Mouse (Mus musculus) thymus, adult 18-20 months (tissue): ENCODE data around the gene Mllt3.

Experiments
- DNase-seq, 2 experiments: peaks; one replicate each; pipeline ENCODE4 v3.0.0; 2022; ENCODE audit warnings: mixed read lengths in 2 of 2

Mllt3 gene

DNA sequence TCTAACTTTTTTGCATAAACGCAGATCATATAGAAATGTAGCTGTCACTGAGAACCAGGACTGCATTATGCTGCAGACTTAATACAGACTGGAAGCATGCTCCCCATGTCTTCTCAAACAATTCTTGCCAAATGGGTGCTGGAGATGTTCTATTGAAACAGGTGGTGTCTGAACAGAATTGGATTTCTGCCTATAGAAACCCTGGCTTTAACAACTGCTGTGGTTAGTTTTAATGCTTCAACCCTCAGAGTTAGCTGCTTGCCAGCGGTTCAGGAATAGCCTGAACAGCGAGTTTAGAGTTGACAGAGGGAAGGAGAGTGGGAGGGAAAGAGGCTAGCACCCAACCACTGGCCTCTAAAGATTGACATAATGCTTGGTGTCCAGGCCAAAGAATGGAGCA lies 166.6 kb downstream of the Mllt3 start:
- DNase-seq: no peak

DNA sequence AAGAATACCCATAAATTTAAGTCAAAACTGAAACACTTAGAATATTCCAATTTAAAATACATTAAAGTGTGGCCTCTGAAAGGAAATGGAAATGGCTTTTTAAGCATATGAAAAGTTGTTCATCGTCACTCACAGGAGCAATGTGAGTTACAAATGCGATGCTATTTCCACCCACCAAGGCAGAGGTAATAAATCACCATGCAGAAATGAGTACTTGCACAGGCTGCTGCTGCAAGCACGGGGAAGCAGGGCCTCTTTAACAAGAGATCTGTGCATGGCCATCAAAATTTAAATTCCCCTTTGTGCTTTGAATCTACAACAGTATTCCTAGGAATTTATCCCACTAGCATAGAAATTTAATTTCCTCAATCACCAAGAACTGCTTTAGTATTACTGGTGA lies 167.3 kb downstream of the Mllt3 start:
- DNase-seq: no peak

DNA sequence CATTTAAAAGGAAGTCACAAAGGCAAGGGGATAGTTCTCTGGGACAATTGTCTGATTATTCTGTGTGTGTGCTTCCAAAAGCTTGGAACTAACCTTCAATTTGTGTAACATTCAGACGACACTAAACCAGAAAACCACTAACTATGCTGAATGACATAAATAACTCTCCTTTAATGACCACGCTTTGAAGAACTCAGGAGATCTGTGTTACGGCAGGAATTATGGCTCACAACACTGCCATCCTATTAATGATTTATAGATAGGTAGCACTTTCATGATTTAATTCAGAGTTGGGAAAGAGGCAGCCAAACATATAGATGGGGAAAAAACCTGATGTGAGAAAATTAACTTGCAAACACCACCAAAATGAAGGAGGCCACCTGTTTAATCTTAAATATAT lies 168.1 kb downstream of the Mllt3 start:
- DNase-seq: no peak

DNA sequence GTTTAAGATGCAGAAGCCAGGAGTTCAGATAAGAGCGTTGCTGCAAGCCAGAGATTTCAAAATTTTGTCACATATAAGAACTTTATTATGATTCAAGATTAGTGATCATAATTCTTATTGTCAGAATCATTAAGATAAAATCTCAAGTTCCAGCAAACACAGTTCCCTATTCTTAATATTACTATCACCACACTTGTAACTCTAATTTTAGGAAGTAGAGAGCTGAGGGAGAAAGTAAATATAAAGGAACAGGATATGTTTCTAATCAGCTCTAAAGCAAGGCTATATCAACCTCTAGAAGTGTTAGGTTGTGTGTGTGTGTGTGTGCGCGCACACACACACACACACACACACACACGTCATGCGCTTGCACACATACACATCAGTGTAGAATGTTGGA lies 170.0 kb downstream of the Mllt3 start:
- DNase-seq: no peak

DNA sequence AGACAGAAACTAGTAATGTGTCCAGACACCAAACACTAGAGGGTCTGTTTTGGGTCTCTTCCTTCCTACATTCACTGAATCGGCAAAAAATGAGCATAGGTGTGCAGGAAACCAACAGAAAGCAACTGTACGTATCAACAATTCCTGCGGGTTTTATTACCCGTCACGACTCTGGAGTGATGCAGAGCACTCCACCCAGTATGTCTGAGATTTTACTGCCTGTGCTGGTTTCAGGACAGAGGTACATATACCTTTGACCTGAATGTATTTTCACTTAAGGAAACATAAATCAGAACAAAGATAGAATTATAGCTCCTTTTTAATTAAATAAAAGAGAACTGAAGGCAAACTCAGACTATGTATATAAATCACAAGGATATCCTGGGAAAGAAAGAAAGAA lies 172.4 kb downstream of the Mllt3 start:
- no peak for DNase-seq

DNA sequence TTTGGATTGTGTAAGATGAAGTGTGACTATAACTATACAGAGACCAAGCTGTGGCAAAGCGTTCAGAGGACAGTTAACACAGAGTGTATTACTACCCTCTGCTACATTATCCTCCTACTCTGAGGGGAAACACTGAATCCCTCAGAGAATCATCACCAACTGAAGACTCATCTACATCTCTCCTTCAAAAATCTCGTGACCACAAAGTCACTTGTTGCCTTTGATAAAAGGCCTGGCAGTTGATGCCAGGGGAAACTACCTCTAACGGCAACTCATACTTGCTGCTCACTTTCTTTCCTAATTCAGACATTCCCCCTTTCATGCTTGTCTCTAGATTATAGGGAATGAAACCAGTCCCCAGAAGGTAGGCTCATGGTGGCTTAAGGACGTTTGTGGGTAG lies 174.0 kb downstream of the Mllt3 start:
- DNase-seq: no peak

DNA sequence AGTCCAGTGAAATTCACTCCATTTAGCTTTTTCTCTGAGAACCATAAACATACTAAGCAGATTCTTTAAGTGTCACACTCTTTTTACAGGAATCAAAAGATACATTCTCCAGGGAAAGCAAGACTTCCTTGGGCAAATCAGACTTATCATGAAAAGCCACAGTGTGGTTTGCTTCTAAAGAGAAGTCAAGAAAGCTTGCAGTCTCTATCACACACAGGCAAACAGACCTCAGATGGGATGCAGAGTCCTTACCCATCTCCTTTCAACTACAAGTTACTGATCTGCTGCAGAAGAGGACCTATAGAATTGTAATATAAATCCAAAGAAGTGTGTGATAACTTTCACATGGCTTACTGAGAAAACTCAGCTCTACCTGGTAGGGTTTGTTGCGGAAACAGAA lies 175.2 kb downstream of the Mllt3 start:
- DNase-seq: no peak

DNA sequence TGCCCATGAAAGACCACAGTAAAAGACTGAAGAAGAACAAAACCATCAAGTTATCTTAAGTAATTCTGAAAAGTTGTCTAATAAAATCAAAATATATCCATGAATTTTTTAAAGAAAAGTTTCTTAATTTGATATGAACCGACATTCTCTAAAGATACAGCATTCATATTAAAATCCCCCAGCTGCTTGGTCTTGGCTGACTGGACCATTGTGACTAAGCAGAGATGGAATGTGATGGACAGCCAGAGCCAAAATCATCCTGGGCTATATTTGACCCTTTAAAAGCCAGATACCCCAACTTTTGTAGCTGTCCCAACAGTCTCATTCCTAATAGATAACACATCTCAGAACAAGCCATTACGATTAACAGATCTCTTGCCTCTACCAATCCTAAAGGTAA lies 180.7 kb downstream of the Mllt3 start:
- no peak for DNase-seq

DNA sequence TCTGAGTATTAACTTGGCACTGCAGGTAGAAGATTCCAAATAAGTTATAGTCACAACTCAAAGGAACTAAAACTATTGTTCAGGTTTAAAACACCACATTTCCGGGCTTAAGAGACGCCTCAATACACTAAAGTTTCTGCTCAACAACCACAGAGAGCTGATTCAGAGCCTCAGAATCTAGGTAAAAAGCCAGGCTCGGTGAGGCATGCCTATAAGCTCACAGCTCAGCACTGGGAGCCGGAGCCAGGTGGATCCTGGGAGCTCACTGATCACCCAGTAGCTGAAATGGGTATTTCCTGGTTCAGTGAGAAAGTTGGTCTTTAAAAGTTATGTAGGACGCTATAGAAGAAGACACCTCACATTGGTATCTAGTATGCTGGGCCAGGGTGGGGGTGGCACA lies 183.1 kb downstream of the Mllt3 start:
- no peak for DNase-seq

DNA sequence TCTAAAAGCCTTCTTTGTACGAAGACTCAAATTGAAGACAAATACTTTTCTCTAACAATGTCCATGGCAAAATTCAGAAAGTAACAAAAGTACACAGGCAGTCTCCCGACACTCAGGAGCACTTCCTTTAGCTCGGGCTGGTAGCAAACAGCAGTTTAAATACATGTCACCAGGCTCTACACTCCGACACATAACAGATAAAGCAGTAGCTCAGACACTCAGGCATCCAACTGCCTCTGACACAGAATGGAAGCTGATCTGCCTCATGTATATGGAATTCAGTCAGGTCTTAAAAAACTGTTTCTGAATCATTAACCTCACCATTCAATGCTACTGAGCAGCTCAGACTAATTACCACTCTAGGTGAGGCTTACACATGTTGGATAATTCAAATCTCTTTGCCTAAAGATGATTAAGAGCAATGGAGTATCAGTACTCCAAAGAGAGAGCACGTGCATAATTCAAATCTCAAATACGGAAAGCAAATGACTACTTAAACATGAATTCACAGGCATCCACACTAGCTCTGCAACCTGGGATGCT lies 188.4 kb downstream of the Mllt3 start:
- DNase-seq: no peak

DNA sequence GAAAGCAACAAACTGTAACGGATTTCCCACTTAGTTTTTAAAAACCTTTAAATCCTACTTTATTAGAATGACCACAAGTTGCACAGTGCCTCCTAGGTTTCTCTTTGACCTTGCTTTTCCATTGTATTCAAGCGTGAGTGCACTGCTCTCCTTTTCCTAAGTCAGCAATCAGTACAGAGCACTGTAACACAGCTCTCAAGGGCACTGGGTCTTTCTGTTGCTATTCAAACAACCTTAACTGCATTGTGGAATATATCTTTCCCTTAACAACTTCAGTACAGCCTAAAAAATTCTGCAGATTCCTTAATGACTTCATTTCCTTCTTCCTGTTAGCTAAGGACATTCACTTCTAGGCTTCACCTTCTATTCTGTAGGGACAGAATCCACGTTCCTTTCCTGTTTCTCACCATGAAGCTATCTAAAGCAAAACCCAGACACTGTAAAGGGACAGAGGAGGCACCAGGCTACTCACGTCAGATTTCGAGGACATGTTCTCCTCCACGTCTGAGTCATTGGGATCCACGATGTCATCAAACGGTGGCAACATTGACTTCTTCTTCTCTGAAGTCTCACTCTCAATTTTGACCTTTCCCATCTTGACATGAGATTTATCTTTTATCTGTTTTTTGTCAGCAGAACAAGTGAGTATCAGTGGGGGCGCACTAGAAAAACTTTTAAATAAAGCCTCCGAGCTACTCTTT lies 192.8 kb downstream of the Mllt3 start:
- DNase-seq: no peak

DNA sequence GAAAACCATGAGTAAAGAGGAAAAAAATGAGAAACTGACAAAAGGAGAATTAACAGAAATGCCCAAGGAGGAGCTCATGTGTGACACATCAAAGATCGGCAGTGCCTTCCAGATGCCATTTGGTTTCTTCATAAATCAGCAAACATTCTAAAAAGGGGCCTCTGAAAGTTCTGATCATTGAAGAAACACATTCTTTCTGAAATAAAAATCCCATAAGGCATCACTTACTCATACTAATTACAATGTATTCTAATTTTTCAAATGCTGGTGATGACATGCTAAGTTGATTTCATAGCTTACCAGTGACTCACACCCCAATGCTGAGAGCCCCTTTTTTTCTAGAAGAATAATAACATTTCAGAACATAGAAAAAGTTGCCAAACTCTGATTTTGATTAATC lies 194.4 kb downstream of the Mllt3 start:
- no peak for DNase-seq

DNA sequence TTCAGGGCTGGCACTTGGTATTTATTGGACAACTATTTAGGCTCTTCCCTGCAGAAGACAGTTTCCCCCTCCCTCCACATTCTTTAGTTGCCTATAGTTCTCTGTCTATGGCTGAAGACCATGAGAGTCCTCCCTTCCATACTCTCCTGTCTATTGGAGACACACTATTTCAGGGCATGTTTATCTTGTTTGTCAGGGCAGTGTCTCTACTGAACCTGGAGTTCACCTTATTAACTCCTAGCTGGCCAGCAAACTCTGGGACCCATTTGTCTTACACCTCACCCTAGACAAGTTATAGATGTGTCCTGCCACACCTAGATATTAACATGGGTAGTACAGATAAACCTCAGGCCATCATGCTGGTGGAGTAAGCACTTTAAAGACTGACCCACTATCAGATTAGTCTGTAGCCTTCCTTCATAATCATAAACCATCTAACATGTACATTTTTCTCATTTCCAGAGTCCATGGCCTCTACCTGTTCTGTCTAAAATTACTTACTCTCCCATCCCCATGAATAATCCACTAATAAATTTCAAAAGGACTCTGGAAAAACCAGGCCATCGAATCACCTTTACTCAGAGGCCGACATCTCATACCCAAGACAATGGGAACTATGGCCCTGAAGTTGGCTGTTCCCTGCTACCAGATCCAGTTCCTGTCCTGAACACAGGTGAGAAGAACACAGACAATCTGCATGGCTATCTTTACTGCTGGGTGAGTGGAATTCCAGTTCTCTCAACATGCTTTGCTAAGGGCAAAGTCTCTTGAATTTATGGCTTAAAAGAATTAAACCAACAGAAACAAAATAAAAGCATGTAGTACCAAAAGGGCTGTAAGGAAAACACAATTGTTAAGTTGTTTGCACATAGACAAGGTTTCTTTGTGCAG lies 195.4 kb downstream of the Mllt3 start:
- DNase-seq: no peak

DNA sequence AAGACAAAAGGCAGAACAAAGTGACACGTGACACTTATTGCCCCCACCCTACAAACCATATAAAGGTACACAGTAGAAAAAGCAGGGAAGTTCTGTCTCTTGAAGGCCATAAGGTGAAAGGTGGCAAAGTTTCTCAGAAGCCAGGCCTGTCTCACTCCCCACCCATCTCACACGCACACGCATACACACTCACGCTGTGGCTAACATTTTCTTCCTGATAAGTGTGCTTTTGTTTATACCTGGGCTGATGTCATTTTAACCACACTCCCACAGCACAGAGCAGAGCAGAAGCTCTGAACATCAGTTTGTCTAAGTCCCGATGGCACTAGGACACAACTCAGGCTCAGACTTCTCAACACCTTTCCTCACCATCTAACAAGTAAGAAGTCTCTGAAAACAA lies 196.9 kb downstream of the Mllt3 start:
- no peak for DNase-seq

DNA sequence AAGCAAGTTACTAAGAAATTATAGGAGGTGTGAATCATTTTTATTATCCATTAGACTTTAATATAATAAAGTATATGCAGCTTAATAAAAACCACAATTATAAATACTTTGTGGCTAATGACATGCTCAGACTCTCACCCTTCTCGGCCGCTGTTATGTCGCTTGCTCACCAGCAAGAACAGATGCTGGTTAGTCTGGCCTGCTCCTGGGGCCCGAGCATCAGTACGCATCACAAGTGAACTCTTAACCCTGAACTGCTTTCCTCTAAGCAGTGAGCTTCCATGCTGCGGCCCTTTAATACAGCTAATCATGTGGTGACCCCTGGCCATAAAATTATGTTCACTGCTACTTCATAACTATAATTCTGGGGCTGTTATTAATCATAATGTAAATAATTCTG lies 198.0 kb downstream of the Mllt3 start:
- DNase-seq: no peak

DNA sequence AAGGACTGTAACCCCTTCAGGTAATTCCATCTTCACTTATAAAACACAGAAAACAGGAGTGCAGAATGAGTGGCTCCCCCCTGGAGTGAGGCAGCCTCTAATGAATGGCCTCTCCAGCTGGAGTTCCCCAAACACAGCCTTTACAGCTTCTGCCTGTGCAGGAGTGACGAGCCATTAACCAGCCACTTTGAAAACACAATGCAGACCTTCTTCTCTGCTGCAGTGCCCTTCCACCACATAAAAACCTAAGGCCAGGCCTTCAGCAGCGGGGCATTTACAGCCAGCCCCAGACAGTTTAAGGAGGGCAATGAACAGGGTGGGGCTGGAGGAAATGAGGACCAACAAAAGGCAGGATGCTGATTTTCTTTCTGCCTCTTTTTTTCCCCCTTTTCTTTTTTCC lies 198.9 kb downstream of the Mllt3 start:
- no peak for DNase-seq

DNA sequence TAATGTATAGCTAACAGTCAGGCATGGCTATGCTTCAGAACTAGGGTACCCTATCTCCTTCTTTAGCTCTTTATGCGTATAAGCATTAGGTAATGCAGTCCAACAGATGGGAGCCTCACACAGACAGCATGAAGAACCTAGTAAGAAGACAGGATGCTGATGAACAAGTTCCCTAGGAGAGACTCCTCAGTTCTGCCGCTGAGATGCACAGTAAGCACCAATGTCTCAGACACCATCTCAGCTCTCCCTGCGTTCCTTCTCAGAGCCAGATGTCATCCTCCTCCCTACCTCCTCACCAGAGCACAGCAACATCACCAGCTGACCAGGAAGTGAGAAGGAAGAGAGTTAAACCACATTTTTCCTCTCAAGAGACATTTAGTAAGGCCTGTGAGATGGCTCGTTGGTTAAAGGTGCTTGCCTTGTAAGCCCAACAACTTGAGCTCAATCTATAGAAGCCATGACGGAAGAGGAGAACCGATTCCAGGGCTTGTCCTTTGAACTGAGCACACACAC lies 202.3 kb downstream of the Mllt3 start:
- DNase-seq: no peak

DNA sequence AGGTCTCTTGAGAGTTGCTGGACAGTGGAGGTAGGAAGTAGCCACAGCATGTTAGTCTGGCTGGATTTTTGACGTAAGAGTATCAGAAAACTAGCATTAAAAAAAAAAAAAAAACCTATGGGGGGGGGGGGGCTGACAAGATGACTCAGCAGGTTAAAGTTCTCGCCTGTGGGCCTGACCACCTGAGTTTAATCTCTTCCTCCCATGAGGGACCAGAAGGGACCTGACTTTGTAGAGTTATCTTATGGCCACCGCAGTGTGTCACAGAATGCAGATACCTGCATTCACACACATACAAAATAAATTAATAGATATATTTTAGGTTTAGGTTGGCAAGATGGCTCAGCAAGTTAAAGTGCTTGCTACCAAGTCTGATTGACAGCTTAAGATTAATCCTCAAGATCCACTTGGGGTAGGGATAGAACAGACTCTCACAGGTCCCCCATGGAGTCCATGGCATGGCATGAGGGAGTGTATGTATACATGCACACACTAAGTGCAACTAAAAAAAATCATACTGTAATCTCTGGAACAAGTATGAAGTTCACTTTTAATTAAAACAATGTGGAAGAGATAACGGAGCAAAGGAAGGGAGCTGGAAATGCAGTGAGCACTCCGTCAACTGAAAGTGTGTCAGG lies 203.6 kb downstream of the Mllt3 start:
- no peak for DNase-seq

DNA sequence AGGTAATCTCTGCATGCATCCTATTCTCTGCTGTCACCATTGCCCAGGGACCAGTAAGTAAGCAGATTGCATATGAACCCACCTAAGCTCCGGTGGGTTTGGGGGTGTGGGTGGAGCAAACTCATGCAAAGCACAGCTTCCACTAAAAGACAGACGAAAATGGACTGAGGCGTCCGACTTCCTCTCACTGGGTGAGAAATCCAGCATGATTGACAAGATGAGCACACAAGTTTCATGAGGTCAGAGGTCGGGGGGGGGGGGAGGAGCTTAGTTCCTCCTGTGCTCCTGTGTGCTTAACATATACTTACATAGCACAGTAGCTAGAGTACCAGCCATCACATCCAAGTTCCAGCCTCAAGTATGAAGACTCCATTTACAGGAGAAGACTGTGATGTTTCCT lies 206.8 kb downstream of the Mllt3 start:
- no peak for DNase-seq

DNA sequence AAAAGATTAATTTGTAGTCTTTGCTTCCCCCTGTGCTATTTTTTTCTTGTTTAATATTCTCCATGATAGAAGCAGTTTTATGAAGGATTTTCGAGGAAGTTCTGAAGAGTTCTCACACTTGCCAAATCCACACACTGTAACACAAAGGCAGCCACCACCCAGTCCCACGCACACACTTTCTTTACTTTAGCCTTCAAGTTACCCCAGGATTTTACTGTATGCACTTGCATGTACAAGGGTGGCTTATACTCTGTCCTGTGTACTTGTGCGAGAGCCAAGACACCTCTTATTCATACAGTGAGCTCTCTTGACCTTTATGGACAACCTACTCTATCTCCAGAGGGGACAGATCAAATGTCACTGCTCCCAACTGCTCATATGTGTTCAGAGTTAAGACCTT lies 209.5 kb downstream of the Mllt3 start:
- no peak for DNase-seq

DNA sequence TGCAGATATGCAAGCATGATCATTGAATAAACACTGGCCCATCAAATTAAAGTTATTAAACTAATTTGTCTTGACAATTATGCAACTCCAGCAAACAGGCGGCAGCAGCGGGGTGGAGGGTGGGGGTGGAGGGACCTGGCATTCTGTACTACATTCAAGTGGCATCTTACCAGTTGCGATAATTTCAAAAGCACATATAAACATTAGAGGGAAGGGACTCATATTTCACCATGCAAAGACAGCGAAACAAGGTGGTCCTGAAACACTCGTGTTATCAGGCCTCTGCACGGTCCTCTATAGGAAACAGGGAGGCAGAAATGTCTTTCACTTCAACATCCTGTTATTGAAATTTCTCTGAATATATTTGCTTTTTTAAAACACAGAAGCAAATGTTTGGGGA lies 210.0 kb downstream of the Mllt3 start:
- no peak for DNase-seq

DNA sequence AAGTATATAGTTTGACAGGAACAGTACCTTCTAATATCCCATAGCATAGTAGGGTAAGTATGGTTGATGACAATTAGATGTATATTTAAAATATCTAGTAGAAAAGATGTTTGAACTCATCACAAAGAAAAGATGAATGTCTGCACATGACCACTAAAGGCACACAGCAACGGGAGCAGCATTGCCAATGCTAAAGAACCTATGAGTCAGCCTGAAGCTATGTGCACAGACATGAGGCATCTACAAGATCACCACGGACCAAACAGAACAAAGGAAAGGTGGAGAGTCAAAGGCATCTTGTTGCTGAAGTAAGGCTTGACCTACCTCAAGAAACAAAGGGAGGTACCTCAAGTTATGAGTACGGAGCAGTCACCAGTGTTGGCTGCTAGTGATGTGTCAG lies 212.3 kb downstream of the Mllt3 start:
- no peak for DNase-seq

DNA sequence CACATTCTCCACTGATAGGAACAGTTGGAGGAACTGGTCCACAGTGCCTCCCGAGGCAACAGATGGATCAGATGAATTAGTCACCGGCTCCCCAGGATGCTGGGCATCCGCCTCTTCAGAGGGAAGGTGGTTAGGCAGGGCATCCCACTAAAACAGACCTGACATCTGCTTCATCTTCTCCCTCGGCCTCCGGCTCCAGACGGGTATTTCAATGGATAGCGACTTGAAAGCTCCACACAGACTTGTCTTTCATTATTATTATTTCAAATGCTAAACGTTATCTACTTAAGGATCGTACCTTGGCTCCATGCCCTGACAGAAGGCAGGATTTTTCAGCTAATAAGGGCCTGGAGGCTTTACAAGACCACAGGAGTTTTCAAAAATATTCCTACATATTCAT lies 214.0 kb downstream of the Mllt3 start:
- no peak for DNase-seq

DNA sequence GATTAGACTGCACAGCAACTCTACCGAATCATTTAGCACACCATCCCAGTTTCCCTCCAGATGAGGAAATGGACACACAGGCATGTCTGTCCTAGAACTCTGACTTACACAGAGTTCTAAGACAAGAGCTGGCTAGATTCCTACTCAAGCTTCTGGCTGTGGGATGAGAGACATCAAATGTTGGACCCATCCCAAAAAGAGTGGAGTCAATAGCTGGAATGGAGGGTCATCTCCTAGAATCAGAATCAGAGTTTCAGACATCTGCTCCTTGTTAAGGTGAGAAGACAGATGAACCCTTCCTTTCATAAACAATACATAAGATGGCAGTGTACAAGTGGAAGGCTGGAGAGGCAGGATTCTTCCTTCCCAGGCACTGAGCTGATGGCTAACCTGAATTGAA lies 214.9 kb downstream of the Mllt3 start:
- DNase-seq: no peak
